Mouse (Mus musculus) kidney, embryonic 14.5 days (tissue): ENCODE measurements around the gene Pld6. TPM values are rescaled to one million over a fixed set of nuclear protein-coding genes. Genes with fewer than 3 reads are reported as not detected.

ENCODE experiments used
- ATAC-seq: fragments of 200-750 bp; cut with Nextera tagmentation; 2 replicates; pipeline ENCODE4 v1.8.0; 2017; ENCODE audit warnings: moderate number of reproducible peaks, mild to moderate bottlenecking, moderate TSS enrichment, moderate library complexity; ENCODE audit not compliant: low FRiP score, low TSS enrichment
- H3K27ac ChIP-seq: fragments of 300-500 bp; sonication (generic); 2 replicates; pipeline ENCODE4 v1.5.1; 2014; ENCODE audit warnings: low read depth, mild to moderate bottlenecking, low read length, moderate library complexity, mixed read lengths
- H3K27me3 ChIP-seq: fragments of 300-500 bp; sonication (generic); 2 replicates; pipeline ENCODE4 v1.6.1; 2014; ENCODE audit warnings: mild to moderate bottlenecking, low read length; ENCODE audit not compliant: control insufficient read depth, insufficient read depth
- H3K36me3 ChIP-seq: fragments of 300-500 bp; sonication (generic); 2 replicates; pipeline ENCODE4 v1.6.1; 2014; ENCODE audit warnings: low read length, mixed read lengths; ENCODE audit not compliant: control insufficient read depth, insufficient read depth
- H3K4me1 ChIP-seq: fragments of 300-500 bp; sonication (generic); 2 replicates; pipeline ENCODE4 v1.6.1; 2014; ENCODE audit warnings: low read length, mixed read lengths; ENCODE audit not compliant: control insufficient read depth, insufficient read depth
- H3K4me2 ChIP-seq: fragments of 300-500 bp; sonication (generic); replicated peaks from 2 replicates; pipeline ENCODE4 v1.6.1; 2014; ENCODE audit warnings: low read depth, mild to moderate bottlenecking, low read length
- H3K4me3 ChIP-seq: fragments of 300-500 bp; sonication (generic); 2 replicates; pipeline ENCODE4 v1.5.1; 2014; ENCODE audit warnings: mild to moderate bottlenecking, low read length
- H3K9ac ChIP-seq: fragments of 300-500 bp; sonication (generic); 2 replicates; pipeline ENCODE4 v1.6.1; 2014; ENCODE audit warnings: low read depth, mild to moderate bottlenecking, low read length, moderate library complexity
- H3K9me3 ChIP-seq: fragments of 300-500 bp; sonication (generic); 2 replicates; pipeline ENCODE4 v1.6.1; 2016; ENCODE audit warnings: low read length; ENCODE audit not compliant: control insufficient read depth
- WGBS: fragments of 180-500 bp; shearing (Covaris S2); extraction: QIAGEN DNeasy Blood & Tissue Kit; methylation state at CpG from one replicate; pipeline ENCODE4 v1.1.7; 2014; 5-methylcytosine and 5-hydroxymethylcytosine counted together
- polyA plus RNA-seq: library from polyadenylated mRNA; unstranded; fragments of >200 nt; fragmentation: Nextera tagmentation; extraction: Ambion mirVana; gene quantifications from 2 replicates; pipeline ENCODE4 v1.2.1, GENCODE M21; 2014

Gene Pld6
- polyA plus RNA-seq, 1 experiment from 2014 or later: 1.4 TPM

DNA sequence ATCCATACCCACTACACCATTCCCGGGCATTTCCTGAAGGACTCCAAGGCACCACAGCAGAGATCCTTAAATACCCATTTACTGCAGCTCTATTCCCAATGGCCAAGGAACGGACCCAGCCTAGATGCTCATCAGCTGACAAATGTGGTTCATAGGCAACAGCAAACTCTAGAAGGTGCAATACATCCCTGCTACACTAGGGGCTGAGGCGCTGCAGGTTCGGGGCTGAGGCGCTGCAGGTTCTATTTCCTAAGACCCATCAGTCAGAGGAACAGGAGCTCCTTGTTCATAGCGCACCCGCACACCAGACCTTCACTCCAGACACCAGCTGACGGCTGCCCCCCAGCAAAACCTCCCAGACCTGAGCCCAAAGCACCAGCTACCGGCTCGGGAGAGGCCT lies 13.0 kb upstream of the Pld6 start:
- 96% methylated on average over 10 of the region's 10 CpGs for WGBS
- ATAC-seq: no peak
- H3K36me3 ChIP-seq: peaks cover 87% of the 10 kb centered on the region
- H3K4me1 ChIP-seq: no peaks in the 10 kb centered on the region
- H3K4me2 ChIP-seq: no peak overlapping the region
- no peak overlapping the region for H3K4me3 ChIP-seq
- no peak overlapping the region for H3K9ac ChIP-seq
- no peaks in the 10 kb centered on the region for H3K9me3 ChIP-seq
- no peaks in the 10 kb centered on the region for H3K27me3 ChIP-seq
- H3K27ac ChIP-seq: no peak overlapping the region

DNA sequence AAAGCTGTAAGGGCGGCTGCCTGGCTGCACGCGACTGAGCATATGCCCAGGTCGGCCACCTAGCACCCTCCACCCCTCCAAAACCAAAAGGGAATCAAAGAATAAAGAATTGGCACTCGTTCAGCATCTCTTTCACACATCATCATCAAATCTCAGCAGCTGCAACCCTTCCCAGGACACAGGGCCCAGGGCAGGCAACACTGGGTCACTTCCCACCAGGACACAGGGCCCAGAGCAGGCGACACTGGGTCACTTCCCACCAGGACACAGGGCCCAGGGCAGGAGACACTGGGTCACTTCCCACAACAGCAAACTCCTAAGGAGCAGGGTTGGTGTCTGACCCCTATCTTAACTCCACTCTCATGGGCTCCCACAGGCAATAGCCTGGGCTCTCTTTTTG lies 5.9 kb upstream of the Pld6 start:
- peaks cover 66% of the 10 kb centered on the region for H3K36me3 ChIP-seq
- H3K9me3 ChIP-seq: no peaks in the 10 kb centered on the region
- no peak overlapping the region for H3K4me3 ChIP-seq
- H3K9ac ChIP-seq: no peak overlapping the region
- H3K4me1 ChIP-seq: no peaks in the 10 kb centered on the region
- H3K4me2 ChIP-seq: no peak overlapping the region
- WGBS: 90% methylated on average over 6 of the region's 6 CpGs
- no peaks in the 10 kb centered on the region for H3K27me3 ChIP-seq
- H3K27ac ChIP-seq: no peak overlapping the region
- no peak for ATAC-seq

DNA sequence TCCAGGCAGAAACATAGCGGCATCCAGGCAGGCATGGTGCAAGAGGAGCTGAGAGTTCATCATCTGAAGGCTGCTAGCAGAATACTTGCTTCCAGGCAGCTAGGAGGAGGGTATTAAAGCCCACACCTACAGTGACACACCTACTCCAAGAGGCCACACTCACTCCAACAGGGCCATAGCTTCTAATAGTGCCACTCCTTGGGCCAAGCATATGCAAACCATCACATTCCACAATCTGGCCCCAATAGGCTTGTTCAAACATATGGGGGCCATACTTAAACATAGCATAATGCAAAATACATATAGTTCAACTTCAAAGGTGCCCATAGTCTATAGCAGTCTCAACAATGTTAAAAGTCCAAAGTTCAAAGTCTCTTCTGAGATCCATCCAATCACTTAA lies 1.9 kb upstream of the Pld6 start:
- Histone ChIP-seq H3K9me3 (no peaks in the 10 kb centered on the region), H3K4me3 (no peak overlapping the region), H3K27me3 (no peaks in the 10 kb centered on the region), H3K4me2 (no peak overlapping the region), H3K9ac (no peak overlapping the region), H3K4me1 (peaks cover 5% of the 10 kb centered on the region), H3K36me3 (peaks cover 27% of the 10 kb centered on the region), H3K27ac (no peak overlapping the region)
- ATAC-seq: no peak
- WGBS: 92% methylated on average over 1 of the region's 1 CpGs

DNA sequence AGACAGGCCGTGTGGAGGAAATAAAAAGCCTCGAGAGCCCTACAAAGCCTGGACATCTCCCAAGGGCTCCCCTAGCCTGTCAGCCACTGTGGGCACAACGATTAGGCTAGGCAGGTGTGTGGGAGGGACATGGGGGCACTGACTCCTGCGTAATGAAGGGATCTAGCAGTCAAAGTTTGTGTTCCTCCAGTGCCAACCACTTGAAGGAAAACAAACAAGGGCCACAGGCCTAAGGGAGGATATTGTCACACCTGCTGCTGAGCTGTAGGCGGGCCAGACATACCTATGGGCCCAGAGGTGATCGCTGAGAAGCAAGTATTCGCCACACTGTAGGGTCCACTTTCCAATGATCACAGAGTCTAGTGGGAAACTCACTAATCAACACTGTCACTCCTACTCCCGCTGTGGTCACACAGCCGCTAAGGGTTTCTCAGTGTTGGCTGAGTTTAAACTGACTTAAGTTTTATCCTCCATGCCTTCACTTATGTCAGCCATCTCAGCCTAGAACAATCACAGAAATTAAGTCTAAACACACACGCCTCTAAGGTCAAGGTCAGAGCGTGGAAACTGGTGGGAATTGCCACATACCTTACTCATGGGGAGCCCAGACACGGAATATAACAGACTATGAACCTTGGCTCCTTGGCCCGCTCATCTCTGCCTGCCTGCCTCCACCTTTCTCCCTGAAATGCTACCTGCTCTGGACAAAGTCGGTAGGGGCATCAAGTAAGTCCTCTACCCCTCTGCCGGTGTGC lies 824 bp downstream of the Pld6 start:
- peaks cover 5% of the 10 kb centered on the region for H3K4me1 ChIP-seq
- peaks cover 1% of the 10 kb centered on the region for H3K36me3 ChIP-seq
- whole genome bisulfite sequencing: 42% methylated on average over 15 of the region's 15 CpGs
- H3K27ac ChIP-seq: no peak overlapping the region
- no peaks in the 10 kb centered on the region for H3K27me3 ChIP-seq
- ATAC-seq: no peak
- peak overlapping the region; percentile 94 for H3K4me2 ChIP-seq
- H3K4me3 ChIP-seq: peak overlapping the region; percentile 48
- no peaks in the 10 kb centered on the region for H3K9me3 ChIP-seq
- peak overlapping the region; percentile 54; the same call in 1 of the 2 replicates for H3K9ac ChIP-seq

DNA sequence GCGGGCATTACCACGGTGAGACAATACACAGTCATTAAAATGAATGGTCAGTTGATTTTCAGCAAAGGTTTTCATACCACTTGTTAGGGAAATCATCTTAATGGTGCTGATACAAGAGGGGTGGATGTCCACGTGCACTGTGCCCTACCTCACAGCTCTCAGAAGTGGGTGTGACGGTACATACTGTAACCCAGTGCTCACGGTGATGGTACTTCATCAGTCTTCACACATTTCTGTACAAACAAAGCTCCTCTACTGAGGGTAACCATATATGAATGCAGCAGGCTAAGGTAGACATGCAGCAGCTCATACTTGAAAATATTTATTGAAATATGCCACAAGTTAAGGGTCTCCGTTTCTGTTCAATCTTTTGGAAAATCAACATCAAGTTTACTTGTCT lies 3.9 kb downstream of the Pld6 start:
- H3K9ac ChIP-seq: no peak overlapping the region
- no peak overlapping the region for H3K4me2 ChIP-seq
- H3K9me3 ChIP-seq: no peaks in the 10 kb centered on the region
- H3K27ac ChIP-seq: no peak overlapping the region
- no peak overlapping the region for H3K4me3 ChIP-seq
- no peak for ATAC-seq
- peaks cover 5% of the 10 kb centered on the region for H3K4me1 ChIP-seq
- H3K27me3 ChIP-seq: no peaks in the 10 kb centered on the region
- no peaks in the 10 kb centered on the region; the same call in 1 of the 2 replicates for H3K36me3 ChIP-seq
- 85% methylated on average over 6 of the region's 6 CpGs for WGBS

DNA sequence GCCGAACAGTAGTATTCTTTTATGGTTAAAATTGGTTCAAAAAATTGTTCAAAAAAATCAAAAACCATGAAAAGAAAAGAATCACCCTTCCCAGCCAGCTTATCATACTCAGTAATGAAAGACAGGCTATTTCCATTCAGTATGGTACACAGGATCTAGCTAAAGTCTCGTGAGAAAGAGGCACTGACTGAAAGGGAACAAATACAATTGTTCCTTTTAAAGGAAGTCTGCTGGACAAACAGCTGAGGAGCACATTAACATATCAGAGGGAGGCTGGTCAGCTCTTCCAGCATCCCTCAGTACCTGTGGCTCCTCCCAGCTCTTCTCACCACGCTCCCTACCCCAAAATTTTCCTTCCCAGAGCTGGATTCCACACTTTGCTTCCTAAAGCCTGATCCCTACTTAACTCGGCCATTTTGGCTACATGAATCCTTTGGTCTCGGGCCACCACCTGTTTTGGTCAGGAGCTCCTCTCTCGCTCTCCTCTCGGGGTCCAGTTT lies 5.3 kb downstream of the Pld6 start:
- peaks cover 3% of the 10 kb centered on the region for H3K4me1 ChIP-seq
- no peak overlapping the region for H3K27ac ChIP-seq
- no peaks in the 10 kb centered on the region for H3K27me3 ChIP-seq
- peaks cover 3% of the 10 kb centered on the region for H3K36me3 ChIP-seq
- WGBS: 82% methylated on average over 7 of the region's 7 CpGs
- no peaks in the 10 kb centered on the region for H3K9me3 ChIP-seq
- no peak overlapping the region for H3K9ac ChIP-seq
- no peak for ATAC-seq
- no peak overlapping the region for H3K4me3 ChIP-seq
- H3K4me2 ChIP-seq: no peak overlapping the region

DNA sequence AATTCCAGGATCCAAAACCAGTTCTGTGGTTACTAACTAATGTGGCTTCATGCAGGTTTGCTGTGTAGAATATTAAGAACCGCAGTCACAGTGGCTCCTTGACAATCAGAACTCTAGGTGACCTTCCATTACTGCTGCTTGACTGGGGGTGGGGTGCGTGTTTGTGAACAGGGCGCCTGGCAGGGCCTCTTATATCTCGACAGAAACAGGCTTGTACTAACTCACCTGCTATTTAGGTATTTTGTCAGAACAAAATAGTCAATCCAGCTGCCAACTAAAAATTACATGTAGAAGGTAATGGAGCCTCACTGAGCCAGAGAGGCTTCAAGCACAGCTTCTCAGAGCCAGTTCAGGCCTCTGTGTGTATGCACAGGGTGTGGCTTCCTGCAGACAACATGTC lies 7.2 kb downstream of the Pld6 start:
- ATAC-seq: no peak
- Histone ChIP-seq H3K9me3 (no peaks in the 10 kb centered on the region), H3K27me3 (no peaks in the 10 kb centered on the region), H3K4me3 (no peak overlapping the region), H3K36me3 (peaks cover 22% of the 10 kb centered on the region), H3K4me2 (no peak overlapping the region), H3K4me1 (no peaks in the 10 kb centered on the region), H3K27ac (no peak overlapping the region), H3K9ac (no peak overlapping the region)
- WGBS: 88% methylated on average over 4 of the region's 4 CpGs

DNA sequence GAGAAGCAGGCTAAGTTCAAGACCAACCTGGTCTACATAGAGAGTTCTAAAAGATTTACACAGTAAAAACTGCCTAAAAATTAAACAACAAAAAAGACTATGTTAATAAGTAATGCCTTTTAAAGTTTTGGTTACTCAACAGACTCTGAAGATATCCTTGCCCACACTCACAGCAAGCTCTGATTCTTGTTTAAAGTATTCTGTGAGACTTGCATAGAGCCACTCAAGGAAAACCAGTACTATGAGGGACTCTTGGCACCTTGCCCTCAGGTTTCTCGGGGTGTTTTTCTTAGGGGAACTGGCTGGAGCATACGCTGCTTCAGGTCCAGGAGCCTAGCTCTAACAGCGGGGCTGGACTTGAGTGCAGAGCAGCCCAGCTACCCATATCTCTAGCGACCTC lies 8.0 kb downstream of the Pld6 start:
- Histone ChIP-seq H3K4me3 (no peak overlapping the region), H3K4me2 (no peak overlapping the region), H3K27ac (no peak overlapping the region), H3K9me3 (no peaks in the 10 kb centered on the region), H3K9ac (no peak overlapping the region), H3K27me3 (no peaks in the 10 kb centered on the region), H3K4me1 (no peaks in the 10 kb centered on the region), H3K36me3 (peaks cover 30% of the 10 kb centered on the region)
- 83% methylated on average over 4 of the region's 4 CpGs for WGBS
- ATAC-seq: no peak

DNA sequence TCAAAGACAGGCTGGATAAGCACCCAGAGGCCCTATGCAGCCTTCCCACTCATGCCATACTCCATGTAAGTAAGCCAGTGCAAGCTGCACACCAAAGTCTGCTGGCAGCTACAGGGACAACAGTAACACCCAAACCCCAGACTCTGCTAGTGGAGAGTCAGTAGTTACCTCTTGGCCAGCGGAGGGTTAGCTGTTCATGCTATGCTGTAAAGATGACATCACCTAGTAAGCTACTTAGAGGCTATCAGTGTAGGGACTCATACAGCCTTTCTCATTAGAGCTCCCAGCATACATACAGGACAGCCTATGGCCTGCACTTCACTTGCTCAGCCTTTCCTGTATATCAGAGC lies 8.6 kb downstream of the Pld6 start:
- H3K4me1 ChIP-seq: no peaks in the 10 kb centered on the region
- peak; percentile 40; the same call in 1 of the 2 replicates for ATAC-seq
- no peak overlapping the region for H3K27ac ChIP-seq
- no peaks in the 10 kb centered on the region for H3K9me3 ChIP-seq
- H3K9ac ChIP-seq: no peak overlapping the region
- WGBS: 75% methylated on average over 1 of the region's 1 CpGs
- peaks cover 36% of the 10 kb centered on the region for H3K36me3 ChIP-seq
- H3K27me3 ChIP-seq: no peaks in the 10 kb centered on the region
- H3K4me2 ChIP-seq: no peak overlapping the region
- no peak overlapping the region for H3K4me3 ChIP-seq
